In the genomic region with DNA sequence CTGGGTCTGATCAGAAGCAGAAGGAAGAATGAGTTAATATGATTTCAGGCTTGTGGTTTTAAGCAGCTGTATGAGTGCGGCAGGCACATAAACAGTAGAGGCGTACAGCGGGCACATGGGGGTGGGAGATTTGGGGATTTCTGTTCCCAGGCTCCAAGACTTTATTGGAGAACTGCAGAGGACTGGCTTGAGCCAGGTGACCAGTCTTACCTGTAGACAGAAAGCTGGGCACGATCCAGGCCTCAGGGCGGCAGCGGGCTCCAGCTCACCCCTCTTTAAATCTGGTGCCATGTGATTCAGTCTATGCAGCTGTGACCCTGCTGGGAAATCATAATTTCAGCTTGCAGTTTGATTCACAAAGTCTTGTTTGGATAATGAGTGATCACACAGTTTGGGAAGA, we compare ENCODE assay signal across 24 mouse cellular contexts.
DNase-seq lines count a peak whose midpoint lies in the region; ATAC-seq and TF ChIP-seq lines count a peak whose summit lies in the region.
"Had no signal": no experiment of that assay in that cellular context is flagged by ENCODE, and none has a peak within 500 bp of the region (broad histone marks: within the 10 kb centered on the region; RNA-seq: fewer than 3 reads in every experiment).

No protein-coding gene starts in this region.

- H3K4me1 ChIP-seq in kidney, adult 2 months (ENCODE audit: control insufficient read depth, insufficient read depth, low read length) = peaks cover 13% of the 10 kb centered on the region
- H3K4me1 ChIP-seq in kidney, embryonic 16.5 days (ENCODE audit: insufficient read depth, low read length) = no peaks in the 10 kb centered on the region
- H3K4me1 ChIP-seq in limb, embryonic 13.5 days = peaks cover 30% of the 10 kb centered on the region
- no peaks in the 10 kb centered on the region for H3K4me1 ChIP-seq in liver, embryonic 11.5 days (replicated peaks; ENCODE audit: control insufficient read depth, insufficient read depth, low read length)
- H3K4me1 ChIP-seq: forebrain, embryonic 12.5 days; liver, embryonic 12.5 days; stomach, embryonic 15.5 days had no signal

- 67% methylated on average over 6 of the region's 6 CpGs for WGBS in kidney, adult 2 months
- WGBS in kidney, embryonic 16.5 days = 94% methylated on average over 6 of the region's 6 CpGs
- WGBS in limb, embryonic 13.5 days = 48% methylated on average over 6 of the region's 6 CpGs
- WGBS in liver, embryonic 11.5 days = 81% methylated on average over 6 of the region's 6 CpGs

- H3K27ac ChIP-seq in kidney, adult 2 months (ENCODE audit: insufficient read depth, low read depth, low read length) = peak overlapping the region; percentile 51; the same call in 1 of the 2 replicates
- no peak overlapping the region for H3K27ac ChIP-seq in kidney, embryonic 16.5 days (ENCODE audit: low read length)
- peak overlapping the region; percentile 70 for H3K27ac ChIP-seq in limb, embryonic 13.5 days
- H3K27ac ChIP-seq in liver, embryonic 11.5 days (ENCODE audit: low read depth, low read length) = no peak overlapping the region
- H3K27ac ChIP-seq: forebrain, embryonic 12.5 days; liver, embryonic 12.5 days; stomach, embryonic 15.5 days had no signal

- H3K9ac ChIP-seq in kidney, embryonic 16.5 days (replicated peaks; ENCODE audit: low read length) = no peak overlapping the region
- H3K9ac ChIP-seq in limb, embryonic 13.5 days = no peak overlapping the region
- H3K9ac ChIP-seq in liver, embryonic 11.5 days (ENCODE audit: low read depth, low read length) = no peak overlapping the region
- H3K9ac ChIP-seq: forebrain, embryonic 12.5 days; forebrain, postnatal 0 days; liver, embryonic 12.5 days; liver, postnatal 0 days; stomach, embryonic 15.5 days had no signal

- TF ChIP-seq POLR2A in kidney, adult 2 months (IDR thresholded peaks at IDR 0.05; ENCODE audit: low read depth, low read length) = no peak

- intact Hi-C loops in gastrocnemius, postnatal 36 days (cut with DNase I) = no loop called here

- no peak for TF ChIP-seq CTCF in kidney, adult 2 months (conservative IDR thresholded peaks at IDR 0.05; ENCODE audit: insufficient read depth, insufficient read length, low read depth, low read length)

- H3K9me3 ChIP-seq in kidney, embryonic 16.5 days (ENCODE audit: low read length) = no peaks in the 10 kb centered on the region
- no peaks in the 10 kb centered on the region for H3K9me3 ChIP-seq in limb, embryonic 13.5 days
- H3K9me3 ChIP-seq in liver, embryonic 11.5 days (ENCODE audit: control insufficient read depth, low read length) = no peaks in the 10 kb centered on the region
- H3K9me3 ChIP-seq: forebrain, embryonic 12.5 days; liver, embryonic 12.5 days; megakaryocyte, embryonic 14.5 days; stomach, embryonic 15.5 days had no signal

- peak; percentile 60 for DNase-seq in kidney, adult 2 months
- DNase-seq in kidney, adult 8-10 months = peak; percentile 42 to 60
- DNase-seq in kidney, postnatal 14 days = peak; percentile 57
- no peak for DNase-seq in liver, embryonic 11.5 days (ENCODE audit: low spot score)
- no peak for DNase-seq in gastrocnemius, postnatal 36 days
- no peak for DNase-seq in left cerebral cortex, adult 8-10 months (ENCODE audit: low spot score in 2 of 2)
- DNase-seq: adrenal gland, postnatal 36 days; B cell, adult 2 months; cerebellum, adult 8-10 months; cerebellum, postnatal 25 days; forebrain, postnatal 0 days; heart, postnatal 14 days; layer of hippocampus, adult 9-11 months; liver, postnatal 0 days; lung, postnatal 36 days; midbrain, embryonic 14.5 days; right cerebral cortex, postnatal 25 days had no signal

- H3K4me3 ChIP-seq in kidney, adult 2 months (ENCODE audit: insufficient read depth, low read depth, low read length) = no peak overlapping the region
- no peak overlapping the region for H3K4me3 ChIP-seq in kidney, embryonic 16.5 days (ENCODE audit: low read length)
- H3K4me3 ChIP-seq in limb, embryonic 13.5 days = no peak overlapping the region
- no peak overlapping the region for H3K4me3 ChIP-seq in liver, embryonic 11.5 days (ENCODE audit: low read depth, low read length)
- H3K4me3 ChIP-seq: forebrain, embryonic 12.5 days; liver, embryonic 12.5 days; megakaryocyte, embryonic 14.5 days; stomach, embryonic 15.5 days had no signal

- ATAC-seq in kidney, embryonic 16.5 days (ENCODE audit: low FRiP score, low TSS enrichment) = no peak
- ATAC-seq in limb, embryonic 13.5 days (ENCODE audit: low FRiP score, low read depth) = 0 out of 2 replicates have a peak, but pooled peaks have one; percentile 12
- ATAC-seq in liver, embryonic 11.5 days (replicated peaks; ENCODE audit: low FRiP score) = no peak
- ATAC-seq: forebrain, postnatal 0 days; hindbrain, embryonic 16.5 days; liver, embryonic 12.5 days; liver, postnatal 0 days had no signal

- H3K4me2 ChIP-seq in kidney, embryonic 16.5 days (replicated peaks; ENCODE audit: low read depth, low read length) = no peak overlapping the region
- H3K4me2 ChIP-seq in limb, embryonic 13.5 days (replicated peaks) = no peak overlapping the region; the same call in 1 of the 2 replicates
- no peak overlapping the region for H3K4me2 ChIP-seq in liver, embryonic 11.5 days
- H3K4me2 ChIP-seq: forebrain, embryonic 12.5 days; liver, embryonic 12.5 days; stomach, embryonic 15.5 days had no signal

- H3K36me3 ChIP-seq in kidney, adult 2 months (ENCODE audit: control insufficient read depth, insufficient read depth, low read length) = no peaks in the 10 kb centered on the region
- H3K36me3 ChIP-seq in kidney, embryonic 16.5 days (ENCODE audit: insufficient read depth, low read length) = no peaks in the 10 kb centered on the region
- H3K36me3 ChIP-seq in limb, embryonic 13.5 days = no peaks in the 10 kb centered on the region
- no peaks in the 10 kb centered on the region for H3K36me3 ChIP-seq in liver, embryonic 11.5 days (ENCODE audit: control insufficient read depth, insufficient read depth, low read length)
- H3K36me3 ChIP-seq: forebrain, embryonic 12.5 days; liver, embryonic 12.5 days; stomach, embryonic 15.5 days had no signal

- no peaks in the 10 kb centered on the region for H3K27me3 ChIP-seq in kidney, adult 2 months (replicated peaks; ENCODE audit: control insufficient read depth, insufficient read depth, low read length)
- no peaks in the 10 kb centered on the region for H3K27me3 ChIP-seq in kidney, embryonic 16.5 days (ENCODE audit: insufficient read depth, low read length)
- H3K27me3 ChIP-seq in limb, embryonic 13.5 days = no peaks in the 10 kb centered on the region
- no peaks in the 10 kb centered on the region for H3K27me3 ChIP-seq in liver, embryonic 11.5 days (replicated peaks; ENCODE audit: control insufficient read depth, insufficient read depth, low read length)
- H3K27me3 ChIP-seq: forebrain, embryonic 12.5 days; liver, embryonic 12.5 days; stomach, embryonic 15.5 days had no signal

Comparison
In these comparisons a context has a peak if more than half of its experiments do, and no peak if none do; other contexts are left out.
1. H3K27ac ChIP-seq: peak in kidney, adult 2 months (single experiment) and limb, embryonic 13.5 days (single experiment); none in kidney, embryonic 16.5 days (single experiment) and liver, embryonic 11.5 days (single experiment).
2. DNase-seq: peak in kidney, adult 2 months (single experiment), kidney, adult 8-10 months (2 of 2) and kidney, postnatal 14 days (single experiment); none in liver, embryonic 11.5 days (single experiment), gastrocnemius, postnatal 36 days (0 of 2) and left cerebral cortex, adult 8-10 months (0 of 2).